Comparison of ENCODE assay signal across 32 mouse cellular contexts in the genomic region with DNA sequence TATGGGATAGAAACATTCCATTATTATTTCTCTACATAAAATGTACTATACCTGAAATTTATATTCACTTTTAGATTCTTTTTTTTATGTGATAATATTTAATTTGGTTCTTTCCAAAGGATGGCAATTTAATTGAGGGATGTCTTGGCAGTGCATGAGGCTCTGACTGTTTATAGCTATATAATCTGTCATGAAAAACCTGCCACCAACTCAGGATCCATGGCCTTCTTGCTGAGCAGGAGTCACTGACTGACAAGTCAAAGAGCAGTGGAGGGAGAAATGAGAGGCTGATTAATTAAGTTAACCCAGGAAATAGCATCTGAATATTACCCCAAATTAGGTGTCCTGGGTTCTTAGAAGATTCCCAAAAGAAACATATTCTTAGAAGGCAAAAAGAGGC.
"Had no signal": no experiment of that assay in that cellular context is flagged by ENCODE, and none has a peak within 500 bp of the region (broad histone marks: within the 10 kb centered on the region; RNA-seq: fewer than 3 reads in every experiment).

No protein-coding gene starts in this region.

- H3K9ac ChIP-seq: limb, embryonic 12.5 days; limb, embryonic 13.5 days; limb, embryonic 15.5 days; liver, embryonic 13.5 days; liver, embryonic 14.5 days; liver, embryonic 15.5 days; liver, postnatal 0 days; lung, embryonic 14.5 days; lung, embryonic 15.5 days; midbrain, embryonic 12.5 days; midbrain, embryonic 13.5 days; midbrain, embryonic 15.5 days; neural tube, embryonic 12.5 days; neural tube, embryonic 13.5 days had no signal

- H3K27me3 ChIP-seq: limb, embryonic 12.5 days; limb, embryonic 13.5 days; limb, embryonic 15.5 days; liver, embryonic 13.5 days; liver, embryonic 15.5 days; lung, embryonic 15.5 days; megakaryocyte, embryonic 14.5 days; midbrain, embryonic 12.5 days; midbrain, embryonic 13.5 days; midbrain, embryonic 15.5 days; neural tube, embryonic 12.5 days; neural tube, embryonic 13.5 days had no signal

- H3K4me2 ChIP-seq: limb, embryonic 12.5 days; limb, embryonic 13.5 days; limb, embryonic 15.5 days; liver, embryonic 11.5 days; liver, embryonic 13.5 days; liver, embryonic 15.5 days; lung, embryonic 14.5 days; lung, embryonic 15.5 days; midbrain, embryonic 11.5 days; midbrain, embryonic 12.5 days; midbrain, embryonic 13.5 days; midbrain, embryonic 15.5 days; neural tube, embryonic 12.5 days; neural tube, embryonic 13.5 days had no signal

- ATAC-seq: liver, postnatal 0 days; lung, postnatal 0 days; midbrain, embryonic 13.5 days; midbrain, embryonic 15.5 days; midbrain, embryonic 16.5 days had no signal

- H3K27ac ChIP-seq: limb, embryonic 10.5 days; limb, embryonic 12.5 days; limb, embryonic 13.5 days; limb, embryonic 15.5 days; liver, embryonic 13.5 days; liver, embryonic 14.5 days; liver, embryonic 15.5 days; lung, embryonic 15.5 days; macrophage; midbrain, embryonic 10.5 days; midbrain, embryonic 12.5 days; midbrain, embryonic 13.5 days; midbrain, embryonic 15.5 days; neural tube, embryonic 12.5 days; neural tube, embryonic 13.5 days had no signal

- H3K36me3 ChIP-seq: limb, embryonic 10.5 days; limb, embryonic 12.5 days; limb, embryonic 13.5 days; limb, embryonic 15.5 days; liver, embryonic 13.5 days; liver, embryonic 15.5 days; lung, embryonic 15.5 days; midbrain, embryonic 10.5 days; midbrain, embryonic 12.5 days; midbrain, embryonic 13.5 days; midbrain, embryonic 15.5 days; neural tube, embryonic 12.5 days; neural tube, embryonic 13.5 days had no signal

- H3K4me3 ChIP-seq: limb, embryonic 10.5 days; limb, embryonic 12.5 days; limb, embryonic 13.5 days; limb, embryonic 15.5 days; liver, embryonic 13.5 days; liver, embryonic 15.5 days; lung, embryonic 15.5 days; megakaryocyte, embryonic 14.5 days; midbrain, embryonic 10.5 days; midbrain, embryonic 12.5 days; midbrain, embryonic 13.5 days; midbrain, embryonic 15.5 days; myocyte; neural tube, embryonic 12.5 days; neural tube, embryonic 13.5 days had no signal

- DNase-seq: left cerebral cortex, postnatal 4 days; liver; liver, embryonic 13.5 days; liver, postnatal 0 days; lung, adult 18-20 months; lung, adult 2 months; lung, embryonic 14.5 days; lung, postnatal 10 days; lung, postnatal 14 days; lung, postnatal 36 days; lung, postnatal 4 days; midbrain, embryonic 14.5 days had no signal

- H3K4me1 ChIP-seq: limb, embryonic 10.5 days; limb, embryonic 12.5 days; limb, embryonic 13.5 days; limb, embryonic 15.5 days; liver, embryonic 13.5 days; liver, embryonic 15.5 days; lung, embryonic 15.5 days; megakaryocyte, embryonic 14.5 days; midbrain, embryonic 10.5 days; midbrain, embryonic 12.5 days; midbrain, embryonic 13.5 days; midbrain, embryonic 15.5 days; neural tube, embryonic 12.5 days; neural tube, embryonic 13.5 days had no signal

- H3K9me3 ChIP-seq: limb, embryonic 10.5 days; limb, embryonic 12.5 days; limb, embryonic 13.5 days; limb, embryonic 15.5 days; liver, embryonic 13.5 days; liver, embryonic 15.5 days; lung, embryonic 15.5 days; megakaryocyte, embryonic 14.5 days; midbrain, embryonic 10.5 days; midbrain, embryonic 12.5 days; midbrain, embryonic 13.5 days; midbrain, embryonic 15.5 days; neural tube, embryonic 12.5 days; neural tube, embryonic 13.5 days had no signal
